Mouse (Mus musculus): Measurements from ENCODE around the gene Sox15.
"Not testable (repeated sequence)": the region's sequence is repeated elsewhere in the genome, so short reads cannot be mapped to it uniquely, and the experiment has no call there.

Sox15 gene

DNA sequence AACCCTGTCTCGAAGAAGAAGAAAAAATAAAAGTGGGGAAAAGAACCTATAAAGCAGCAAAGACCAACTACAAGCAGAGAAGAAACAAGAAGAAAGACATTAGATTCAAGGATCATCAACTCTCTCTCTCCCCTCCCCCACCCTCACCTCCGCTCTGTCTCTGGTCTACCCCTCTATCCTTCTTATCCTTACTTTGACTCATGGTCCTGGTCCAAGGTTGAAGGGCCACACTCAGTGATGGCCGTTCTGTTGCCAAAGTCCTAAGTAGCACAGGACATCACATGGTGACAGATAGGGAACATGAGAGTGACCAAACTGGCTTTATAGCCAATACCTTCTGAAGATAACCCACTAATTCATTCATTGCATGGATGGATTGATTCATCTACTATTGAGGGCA, 42.3 kb downstream of the Sox15 start:
- no peak for DNase-seq (ENCODE audit: extremely low read depth, low read depth, low spot score)

DNA sequence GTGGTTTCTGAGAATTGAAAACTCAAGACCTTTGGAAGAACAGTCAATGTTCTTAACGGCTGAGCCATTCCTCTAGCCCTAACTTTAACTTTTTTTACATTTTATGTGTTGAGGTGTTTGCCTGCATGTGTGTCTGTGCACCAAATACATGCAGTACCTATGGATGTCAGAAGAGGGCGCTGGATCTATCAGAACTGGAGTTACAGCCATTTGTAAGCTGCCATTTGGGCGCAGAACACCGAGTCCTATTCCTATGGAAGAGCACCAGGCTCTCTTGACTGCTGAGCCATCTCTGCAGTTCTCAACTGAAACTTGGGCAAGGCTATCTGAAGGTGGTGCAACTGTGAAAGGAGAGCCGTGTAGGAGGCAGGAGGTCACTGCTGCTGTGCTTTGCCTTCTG, 43.5 kb downstream of the Sox15 start:
- no peak for DNase-seq (ENCODE audit: extremely low read depth, low read depth, low spot score)

DNA sequence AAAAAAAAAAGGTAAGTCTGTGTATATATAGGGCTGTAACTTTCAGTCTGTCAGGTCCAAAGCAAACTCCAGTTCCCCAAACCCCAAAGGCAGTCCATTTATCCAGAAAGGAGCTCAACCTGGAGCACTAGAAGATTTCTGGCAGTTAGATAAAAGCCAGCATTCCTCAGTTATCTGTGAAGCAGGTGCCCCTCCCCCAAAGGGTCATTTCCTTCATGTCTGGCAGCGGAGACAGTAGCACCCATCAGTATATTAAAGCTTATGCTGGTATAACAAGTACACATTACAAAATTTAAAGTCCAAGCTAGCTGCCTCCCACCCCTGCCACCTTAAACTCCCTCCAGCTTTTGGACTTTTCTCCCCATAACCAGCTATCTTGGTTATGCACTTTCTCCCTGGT, 44.5 kb downstream of the Sox15 start:
- DNase-seq (ENCODE audit: extremely low read depth, low read depth, low spot score), result no peak

DNA sequence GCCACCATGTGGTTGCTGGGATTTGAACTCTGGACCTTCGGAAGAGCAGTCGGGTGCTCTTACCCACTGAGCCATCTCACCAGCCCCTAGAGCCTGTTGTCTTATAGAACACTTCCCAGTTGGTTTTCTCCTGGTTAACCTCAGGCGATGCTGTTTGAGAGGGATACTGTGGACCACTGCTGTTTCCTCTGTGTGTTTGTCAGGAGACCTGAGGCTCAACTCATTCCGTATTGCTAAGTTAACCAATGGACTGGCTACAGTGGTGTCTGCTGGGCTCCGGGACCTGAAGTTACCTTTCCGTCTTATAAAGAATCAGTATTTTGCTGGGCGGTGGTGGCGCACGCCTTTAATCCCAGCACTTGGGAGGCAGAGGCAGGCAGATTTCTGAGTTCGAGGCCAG, 47.8 kb downstream of the Sox15 start:
- not testable (repeated sequence) for DNase-seq (ENCODE audit: extremely low read depth, low read depth, low spot score)

DNA sequence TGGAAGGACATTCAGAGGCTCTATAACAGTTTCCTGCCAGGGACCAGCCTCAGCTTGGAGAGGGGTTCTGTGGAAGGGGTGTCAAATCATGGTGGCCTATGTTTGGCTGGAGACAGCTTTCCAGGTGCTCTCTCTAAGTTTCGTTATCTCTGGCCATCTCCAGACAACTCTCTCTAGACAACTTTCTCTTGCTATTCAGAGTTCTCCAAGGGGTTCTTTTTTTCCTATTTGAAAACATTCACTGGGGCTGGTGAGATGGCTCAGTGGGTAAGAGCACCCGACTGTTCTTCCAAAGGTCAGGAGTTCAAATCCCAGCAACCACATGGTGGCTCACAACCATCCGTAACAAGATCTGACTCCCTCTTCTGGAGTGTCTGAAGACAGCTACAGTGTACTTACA, 48.3 kb downstream of the Sox15 start:
- not testable (repeated sequence) for DNase-seq (ENCODE audit: extremely low read depth, low read depth, low spot score)

DNA sequence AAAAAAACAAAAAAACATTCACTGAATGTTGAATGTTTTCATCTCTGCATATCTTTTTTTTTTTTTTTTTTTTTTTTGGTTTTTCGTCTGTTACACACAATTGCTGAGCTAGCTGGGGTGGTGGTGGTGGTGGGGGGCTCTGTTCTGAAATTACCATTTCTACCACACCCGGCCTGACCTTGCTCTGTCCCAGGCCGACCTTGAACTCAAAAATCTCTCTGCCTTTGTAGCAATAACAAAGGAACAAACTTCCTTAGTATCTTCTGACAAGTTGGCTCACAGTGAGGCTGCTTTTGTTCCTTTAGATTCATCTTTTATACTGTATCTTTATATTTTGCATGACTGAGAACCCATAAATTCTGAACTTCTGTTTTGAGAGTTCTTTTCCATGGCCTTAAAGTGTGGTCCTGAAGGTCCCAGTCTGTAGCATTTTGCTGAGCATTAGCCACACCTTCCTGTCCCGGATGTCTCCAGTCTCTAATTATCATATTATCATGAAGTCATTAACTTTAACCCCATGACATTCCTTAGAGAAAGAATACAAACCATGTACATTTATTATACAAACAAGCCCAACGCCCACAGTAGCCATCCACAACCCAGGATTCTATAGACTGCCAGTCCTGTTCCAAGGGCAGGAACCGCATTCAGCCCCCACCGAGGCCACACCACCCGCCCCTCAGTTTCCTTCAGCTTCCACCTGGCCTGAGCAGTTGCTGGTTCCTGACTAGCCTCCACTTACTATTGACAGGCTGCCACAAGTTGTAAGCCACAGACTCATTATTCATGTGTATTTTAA, 48.9 kb downstream of the Sox15 start:
- DNase-seq (ENCODE audit: extremely low read depth, low read depth, low spot score), result no peak

DNA sequence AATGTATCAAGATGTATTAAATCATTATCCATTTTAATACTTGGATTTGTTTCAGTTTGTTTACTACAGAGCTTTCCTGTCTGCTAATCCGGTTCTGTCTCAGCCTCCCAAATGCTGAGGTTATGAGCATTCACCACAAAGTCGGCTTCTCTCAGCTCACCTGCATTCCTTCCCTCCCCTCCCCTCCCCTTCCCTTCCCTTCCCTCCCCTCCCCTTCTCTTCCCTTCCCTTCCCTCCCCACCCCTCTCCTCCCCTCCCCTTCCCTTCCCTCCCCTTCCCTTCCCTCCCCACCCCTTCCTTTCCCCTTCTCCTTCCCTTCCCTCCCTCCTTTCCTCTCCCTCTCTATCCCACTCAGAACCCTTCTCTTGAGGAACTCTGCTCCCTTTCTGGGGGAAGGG, 49.5 kb downstream of the Sox15 start:
- DNase-seq (ENCODE audit: extremely low read depth, low read depth, low spot score), result no peak

Data from fat pad, adult 2 months (tissue).